Mouse (Mus musculus) forebrain, embryonic 13.5 days (tissue): ENCODE measurements around the gene Mettl26. TPM values are rescaled to one million over a fixed set of nuclear protein-coding genes. Genes with fewer than 3 reads are reported as not detected.
A peak's percentile ranks its signal among the peaks of the same experiment; 100 is the strongest.
"Not testable (repeated sequence)": the region's sequence is repeated elsewhere in the genome, so short reads cannot be mapped to it uniquely, and the experiment has no call there.

ENCODE experiments used
- ATAC-seq: fragments of 200-750 bp; cut with Nextera tagmentation; 2 replicates; pipeline ENCODE4 v1.8.0; 2017
- H3K27ac ChIP-seq: fragments of 300-500 bp; sonication (generic); 2 replicates; pipeline ENCODE4 v1.5.1; 2015; ENCODE audit warnings: inconsistent platforms, mild to moderate bottlenecking, moderate library complexity
- H3K27me3 ChIP-seq: fragments of 300-500 bp; sonication (generic); 2 replicates; pipeline ENCODE4 v1.6.1; 2015; ENCODE audit warnings: mild to moderate bottlenecking, inconsistent platforms
- H3K36me3 ChIP-seq: fragments of 300-500 bp; sonication (generic); 2 replicates; pipeline ENCODE4 v1.6.1; 2015; ENCODE audit warnings: mild to moderate bottlenecking, inconsistent platforms; ENCODE audit not compliant: poor library complexity, severe bottlenecking
- H3K4me1 ChIP-seq: fragments of 300-500 bp; sonication (generic); 2 replicates; pipeline ENCODE4 v1.6.1; 2015; ENCODE audit warnings: inconsistent platforms
- H3K4me2 ChIP-seq: fragments of 300-500 bp; sonication (generic); 2 replicates; pipeline ENCODE4 v1.6.1; 2015; ENCODE audit warnings: inconsistent platforms, mild to moderate bottlenecking, moderate library complexity
- H3K4me3 ChIP-seq: fragments of 300-500 bp; sonication (generic); 2 replicates; pipeline ENCODE4 v1.5.1; 2015; ENCODE audit warnings: mild to moderate bottlenecking, inconsistent platforms
- H3K9ac ChIP-seq: fragments of 300-500 bp; sonication (generic); 2 replicates; pipeline ENCODE4 v1.6.1; 2015; ENCODE audit warnings: mild to moderate bottlenecking, inconsistent platforms
- H3K9me3 ChIP-seq: fragments of 300-500 bp; sonication (generic); replicated peaks from 2 replicates; pipeline ENCODE4 v1.6.1; 2016; ENCODE audit warnings: inconsistent platforms
- WGBS: fragments of 180-500 bp; shearing (Covaris S2); methylation state at CpG from one replicate; pipeline ENCODE4 v1.1.7; 2015; 5-methylcytosine and 5-hydroxymethylcytosine counted together
- polyA plus RNA-seq: library from polyadenylated mRNA; unstranded; fragments of >200 nt; fragmentation: Nextera tagmentation; extraction: Ambion mirVana; gene quantifications from 2 replicates; pipeline ENCODE4 v1.2.1, GENCODE M21; 2015

The Mettl26 gene
- polyA plus RNA-seq, 1 experiment from 2014 or later = 62.5 TPM

DNA sequence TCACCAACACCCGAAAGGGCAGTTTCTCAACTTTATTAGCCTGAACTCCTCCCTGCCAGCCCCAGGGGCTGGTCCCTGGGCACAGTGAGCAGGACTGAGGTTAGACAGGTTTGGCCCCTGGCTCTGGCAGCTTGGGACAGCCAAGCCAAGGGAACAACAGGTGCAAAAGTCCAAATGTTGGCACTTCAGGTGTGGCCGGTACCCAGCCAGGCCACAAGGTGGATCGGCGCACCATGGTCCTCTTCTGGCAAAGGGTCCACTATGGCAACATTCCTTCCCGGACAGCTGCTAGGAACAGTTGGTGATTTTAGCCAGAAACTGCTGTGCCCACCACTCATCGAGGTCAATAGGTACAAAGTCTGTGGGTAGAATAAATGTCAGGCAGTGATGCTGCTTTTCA lies 11.2 kb upstream of the Mettl26 start:
- H3K9ac ChIP-seq = no peak overlapping the region
- WGBS = 88% methylated on average over 6 of the region's 6 CpGs
- no peaks in the 10 kb centered on the region for H3K9me3 ChIP-seq
- no peaks in the 10 kb centered on the region for H3K27me3 ChIP-seq
- H3K36me3 ChIP-seq = no peaks in the 10 kb centered on the region
- no peak overlapping the region for H3K4me3 ChIP-seq
- H3K4me2 ChIP-seq = no peak overlapping the region
- H3K4me1 ChIP-seq = peaks cover 35% of the 10 kb centered on the region
- no peak for ATAC-seq
- H3K27ac ChIP-seq = no peak overlapping the region

- peaks cover 40% of the 10 kb centered on the region for H3K4me1 ChIP-seq
- H3K9ac ChIP-seq = no peak overlapping the region
- ATAC-seq = no peak
- H3K27ac ChIP-seq = no peak overlapping the region
- no peak overlapping the region for H3K4me2 ChIP-seq
- no peak overlapping the region for H3K4me3 ChIP-seq
- no peaks in the 10 kb centered on the region for H3K27me3 ChIP-seq
- 93% methylated on average over 14 of the region's 14 CpGs for WGBS
- H3K9me3 ChIP-seq = no peaks in the 10 kb centered on the region
- no peaks in the 10 kb centered on the region for H3K36me3 ChIP-seq
Observed at GRCm38 (mm10) chr17:25864311-25864710, 10.6 kb upstream of the Mettl26 start.

DNA sequence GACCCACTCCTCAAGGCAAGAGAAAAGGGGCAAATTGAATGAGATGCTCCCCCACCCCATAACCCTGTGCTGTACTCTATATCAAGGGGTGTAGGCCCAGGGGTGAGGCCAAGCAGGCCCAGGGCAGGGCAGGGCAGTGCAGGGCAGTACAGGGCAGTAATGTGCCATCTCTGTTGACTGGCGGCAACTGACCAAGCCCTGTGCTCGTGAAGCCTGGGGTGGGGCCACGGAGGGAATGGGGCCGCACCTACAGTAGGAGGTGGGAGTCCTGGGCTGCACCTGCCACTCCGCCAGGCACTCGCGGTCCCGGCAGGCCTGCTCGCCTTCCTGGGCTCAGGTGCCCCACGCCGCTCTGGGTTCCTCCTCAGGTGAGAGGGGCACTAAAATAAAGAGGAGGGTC lies 9.6 kb upstream of the Mettl26 start:
- ATAC-seq = no peak
- Histone ChIP-seq H3K9me3 (no peaks in the 10 kb centered on the region), H3K36me3 (no peaks in the 10 kb centered on the region), H3K4me2 (no peak overlapping the region), H3K27me3 (no peaks in the 10 kb centered on the region), H3K4me3 (no peak overlapping the region), H3K4me1 (peaks cover 32% of the 10 kb centered on the region), H3K9ac (no peak overlapping the region), H3K27ac (no peak overlapping the region)
- whole genome bisulfite sequencing = 95% methylated on average over 11 of the region's 11 CpGs

DNA sequence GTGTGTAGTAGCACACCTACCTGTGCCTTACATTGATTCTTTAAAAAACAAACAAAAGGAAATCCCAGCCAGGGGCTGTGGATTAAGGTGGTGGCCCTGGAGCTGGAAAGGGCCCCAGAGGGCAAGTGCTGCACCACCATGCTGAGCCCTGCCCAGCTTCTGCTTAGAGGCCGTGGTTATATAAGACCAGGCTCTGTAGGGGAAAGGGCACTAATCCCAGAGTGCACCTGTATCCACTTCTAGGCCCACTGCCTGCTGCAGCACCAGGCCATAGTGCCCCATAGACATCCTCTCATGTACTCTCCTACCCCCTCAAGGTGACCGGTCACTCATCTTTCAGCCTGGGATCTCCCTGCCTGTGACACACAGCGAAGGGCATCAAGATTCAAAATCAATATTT lies 8.7 kb upstream of the Mettl26 start:
- no peak overlapping the region for H3K4me2 ChIP-seq
- peaks cover 24% of the 10 kb centered on the region for H3K4me1 ChIP-seq
- no peak overlapping the region for H3K27ac ChIP-seq
- no peak overlapping the region for H3K9ac ChIP-seq
- 88% methylated on average over 3 of the region's 3 CpGs for WGBS
- no peak for ATAC-seq
- H3K4me3 ChIP-seq = no peak overlapping the region
- H3K27me3 ChIP-seq = no peaks in the 10 kb centered on the region
- H3K9me3 ChIP-seq = no peaks in the 10 kb centered on the region
- H3K36me3 ChIP-seq = no peaks in the 10 kb centered on the region

DNA sequence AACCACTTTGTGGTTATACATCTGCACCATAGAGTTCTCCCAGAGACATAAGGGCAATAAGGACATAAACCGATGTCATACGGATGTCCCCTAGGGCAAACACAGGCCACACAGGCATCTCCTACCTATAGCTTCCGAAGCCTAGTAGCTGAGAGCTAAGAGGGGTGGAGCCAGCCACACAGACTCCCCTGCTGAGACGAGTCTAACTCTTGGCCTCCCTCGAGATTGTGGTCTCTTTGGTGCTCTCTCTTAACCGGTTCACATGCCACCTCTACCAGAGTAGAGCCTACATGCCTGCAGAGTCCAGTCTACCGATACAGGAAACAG lies 7.4 kb upstream of the Mettl26 start:
- Histone ChIP-seq H3K9ac (peak overlapping the region; percentile 76; the same call in 1 of the 2 replicates), H3K4me1 (peaks cover 16% of the 10 kb centered on the region), H3K27ac (no peak overlapping the region), H3K9me3 (no peaks in the 10 kb centered on the region), H3K27me3 (no peaks in the 10 kb centered on the region), H3K4me2 (peak overlapping the region; percentile 99), H3K4me3 (peak overlapping the region; percentile 74), H3K36me3 (no peaks in the 10 kb centered on the region)
- no peak for ATAC-seq
- 17% methylated on average over 7 of the region's 7 CpGs for WGBS

DNA sequence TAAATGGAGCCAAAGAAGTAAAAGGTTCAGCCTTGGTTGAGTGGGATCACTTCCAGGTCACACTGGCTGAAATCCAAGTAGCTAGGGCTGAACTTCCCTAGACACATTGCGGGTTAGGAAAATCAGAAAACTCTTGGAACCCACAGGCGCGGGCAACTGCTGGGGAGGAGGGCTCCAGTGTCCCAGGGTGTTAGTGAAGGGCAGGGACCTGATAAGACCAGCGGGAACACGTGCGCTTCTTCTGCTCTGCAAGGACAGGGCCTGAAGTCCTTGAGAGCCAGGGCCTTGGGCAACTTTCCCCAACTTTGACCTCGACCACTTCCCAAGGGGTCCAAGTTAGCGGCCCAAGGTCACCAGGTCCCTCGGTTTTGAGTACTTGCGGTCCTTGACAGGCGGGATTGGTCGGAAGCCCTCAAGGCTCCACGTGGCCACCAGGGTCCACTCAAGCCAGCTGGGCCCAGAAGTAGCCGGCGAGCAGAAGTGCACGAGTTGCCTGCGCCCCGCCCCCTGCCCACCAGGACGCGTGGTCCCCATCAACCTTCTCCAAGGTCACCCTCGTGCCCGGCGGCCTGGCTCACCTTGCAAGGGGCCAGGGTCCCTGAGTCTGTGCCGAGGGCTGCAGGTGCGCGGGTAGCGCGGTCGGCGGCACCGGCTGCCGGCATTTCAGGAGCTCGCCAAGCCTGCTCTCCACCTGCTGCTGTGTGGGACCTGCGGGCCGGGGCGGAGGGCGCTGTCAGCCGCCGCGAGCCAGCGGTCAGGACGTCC lies 6.9 kb upstream of the Mettl26 start:
- H3K36me3 ChIP-seq = no peaks in the 10 kb centered on the region
- WGBS = 2% methylated on average over 38 of the region's 42 CpGs
- H3K4me3 ChIP-seq = peak overlapping the region; percentile 74
- no peaks in the 10 kb centered on the region for H3K9me3 ChIP-seq
- peaks cover 16% of the 10 kb centered on the region for H3K4me1 ChIP-seq
- peak overlapping the region; percentile 99 for H3K4me2 ChIP-seq
- peak overlapping the region; percentile 72; the same call in 1 of the 2 replicates for H3K27ac ChIP-seq
- ATAC-seq = peak; percentile 41
- H3K9ac ChIP-seq = peak overlapping the region; percentile 76
- no peaks in the 10 kb centered on the region for H3K27me3 ChIP-seq

GRCm38 (mm10) chr17:25868601-25869191 lies 6.2 kb upstream of the Mettl26 start, which contains the start of gene Mcrip2:
Gene Mcrip2, minus strand, starts transcription at chr17:25868764.
- Histone ChIP-seq H3K9ac (peak within 1 kb of the TSS; percentile 76), H3K9me3 (no peaks in the 10 kb centered on the region), H3K4me3 (peak within 1 kb of the TSS; percentile 74), H3K27me3 (no peaks in the 10 kb centered on the region), H3K4me2 (peak within 1 kb of the TSS; percentile 99), H3K36me3 (no peaks in the 10 kb centered on the region), H3K4me1 (peaks cover 17% of the 10 kb centered on the region), H3K27ac (peak within 1 kb of the TSS; percentile 72)
- under 1% methylated on average over 24 of the region's 24 CpGs for WGBS
- ATAC-seq = peak; percentile 90

DNA sequence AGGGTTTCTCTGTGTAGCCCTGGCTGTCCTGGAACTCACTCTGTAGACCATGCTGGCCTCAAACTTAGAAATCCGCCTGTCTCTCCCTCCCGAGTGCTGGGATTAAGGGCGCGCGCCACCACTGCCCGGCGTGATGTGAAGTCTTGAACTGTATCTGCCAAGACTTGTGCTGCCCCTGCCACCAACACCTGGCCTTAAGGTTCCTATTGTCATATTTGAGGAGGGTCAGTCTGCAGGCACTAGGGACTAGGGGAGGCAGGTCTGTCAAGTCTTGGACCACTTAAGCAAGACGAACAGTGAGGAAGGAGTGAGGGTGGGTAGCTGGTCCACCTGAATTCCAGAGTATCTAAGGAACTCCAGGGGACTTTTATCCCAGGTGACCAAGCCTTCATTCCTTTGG lies 5.4 kb upstream of the Mettl26 start:
- Histone ChIP-seq H3K27me3 (no peaks in the 10 kb centered on the region), H3K36me3 (no peaks in the 10 kb centered on the region), H3K4me1 (peaks cover 24% of the 10 kb centered on the region), H3K9me3 (no peaks in the 10 kb centered on the region), H3K4me3 (no peak overlapping the region), H3K4me2 (no peak overlapping the region), H3K9ac (no peak overlapping the region), H3K27ac (no peak overlapping the region)
- 85% methylated on average over 8 of the region's 8 CpGs for WGBS
- no peak for ATAC-seq

- Histone ChIP-seq H3K27me3 (no peaks in the 10 kb centered on the region), H3K9ac (no peak overlapping the region), H3K27ac (no peak overlapping the region), H3K36me3 (no peaks in the 10 kb centered on the region), H3K4me2 (no peak overlapping the region), H3K4me3 (no peak overlapping the region), H3K9me3 (no peaks in the 10 kb centered on the region), H3K4me1 (peaks cover 24% of the 10 kb centered on the region)
- no peak for ATAC-seq
- WGBS = 90% methylated on average over 2 of the region's 2 CpGs
Observed at GRCm38 (mm10) chr17:25869954-25870353, 4.9 kb upstream of the Mettl26 start.

DNA sequence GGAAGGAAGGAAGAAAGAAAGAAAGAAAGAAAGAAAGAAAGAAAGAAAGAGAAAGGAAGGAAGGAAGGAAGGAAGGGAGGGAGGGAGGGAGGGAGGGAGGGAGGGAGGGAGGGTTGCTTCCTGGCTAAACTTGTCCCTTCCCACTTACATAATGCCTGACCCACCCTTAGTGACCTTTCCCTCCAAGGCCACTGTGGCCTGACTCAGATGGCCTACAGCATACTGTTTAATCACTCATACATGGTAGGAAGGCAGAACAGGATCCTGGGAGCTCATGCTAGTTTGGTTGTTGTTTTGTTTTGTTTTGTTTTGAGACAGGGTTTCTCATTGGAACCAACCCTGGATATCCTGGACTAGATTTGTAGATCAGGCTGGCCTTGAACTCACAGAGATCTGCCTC lies 3.3 kb upstream of the Mettl26 start:
- peaks cover 32% of the 10 kb centered on the region for H3K4me1 ChIP-seq
- H3K9me3 ChIP-seq, H3K4me2 ChIP-seq, H3K27me3 ChIP-seq, ATAC-seq, H3K36me3 ChIP-seq, H3K27ac ChIP-seq, H3K4me3 ChIP-seq, H3K9ac ChIP-seq: not testable (repeated sequence)

GRCm38 (mm10) chr17:25872676-25873075 lies 2.2 kb upstream of the Mettl26 start:
- H3K27me3 ChIP-seq = no peaks in the 10 kb centered on the region
- H3K9ac ChIP-seq = no peak overlapping the region
- 84% methylated on average over 3 of the region's 3 CpGs for WGBS
- no peak overlapping the region for H3K4me3 ChIP-seq
- H3K27ac ChIP-seq = no peak overlapping the region
- no peak overlapping the region for H3K4me2 ChIP-seq
- H3K36me3 ChIP-seq = peaks cover 2% of the 10 kb centered on the region
- ATAC-seq = no peak
- H3K4me1 ChIP-seq = peaks cover 35% of the 10 kb centered on the region
- no peaks in the 10 kb centered on the region for H3K9me3 ChIP-seq

- 80% methylated on average over 11 of the region's 11 CpGs for WGBS
Observed at GRCm38 (mm10) chr17:25873405-25874147, 1.3 kb upstream of the Mettl26 start.

More at GRCm38 (mm10) chr17:25873405-25874147, 1.3 kb upstream of the Mettl26 start:
- peaks cover 11% of the 10 kb centered on the region for H3K36me3 ChIP-seq
- peak overlapping the region; percentile 67; the same call in 1 of the 2 replicates for H3K9ac ChIP-seq
- no peaks in the 10 kb centered on the region for H3K9me3 ChIP-seq
- H3K4me2 ChIP-seq = peak overlapping the region; percentile 89
- no peak for ATAC-seq
- H3K27me3 ChIP-seq = no peaks in the 10 kb centered on the region
- peak overlapping the region; percentile 68; the same call in 1 of the 2 replicates for H3K4me3 ChIP-seq
- H3K27ac ChIP-seq = peak overlapping the region; percentile 82
- peaks cover 28% of the 10 kb centered on the region for H3K4me1 ChIP-seq
